Mouse (Mus musculus): Measurements from ENCODE around the gene Nphs1. TPM values are rescaled to one million over a fixed set of nuclear protein-coding genes. Genes with fewer than 3 reads are reported as not detected.
"Not testable (repeated sequence)": the region's sequence is repeated elsewhere in the genome, so short reads cannot be mapped to it uniquely, and the experiment has no call there.

Nphs1 gene
- total RNA-seq, 2 experiments from 2014 or later: 1.8 to 2.2 TPM

- DNase-seq (ENCODE audit: extremely low spot score in 1 of 2, low spot score in 1 of 2): no peak
Observed at GRCm38 (mm10) chr7:30439734-30440133, 18.4 kb upstream of the Nphs1 start.

- peak in 1 of 2 experiments; percentile 77 for DNase-seq (ENCODE audit: extremely low spot score in 1 of 2, low spot score in 1 of 2)
Observed at GRCm38 (mm10) chr7:30440697-30441096, 17.4 kb upstream of the Nphs1 start.

GRCm38 (mm10) chr7:30443696-30444095 is 14.4 kb upstream of the Nphs1 start:
- no peak for DNase-seq (ENCODE audit: extremely low spot score in 1 of 2, low spot score in 1 of 2)

DNA sequence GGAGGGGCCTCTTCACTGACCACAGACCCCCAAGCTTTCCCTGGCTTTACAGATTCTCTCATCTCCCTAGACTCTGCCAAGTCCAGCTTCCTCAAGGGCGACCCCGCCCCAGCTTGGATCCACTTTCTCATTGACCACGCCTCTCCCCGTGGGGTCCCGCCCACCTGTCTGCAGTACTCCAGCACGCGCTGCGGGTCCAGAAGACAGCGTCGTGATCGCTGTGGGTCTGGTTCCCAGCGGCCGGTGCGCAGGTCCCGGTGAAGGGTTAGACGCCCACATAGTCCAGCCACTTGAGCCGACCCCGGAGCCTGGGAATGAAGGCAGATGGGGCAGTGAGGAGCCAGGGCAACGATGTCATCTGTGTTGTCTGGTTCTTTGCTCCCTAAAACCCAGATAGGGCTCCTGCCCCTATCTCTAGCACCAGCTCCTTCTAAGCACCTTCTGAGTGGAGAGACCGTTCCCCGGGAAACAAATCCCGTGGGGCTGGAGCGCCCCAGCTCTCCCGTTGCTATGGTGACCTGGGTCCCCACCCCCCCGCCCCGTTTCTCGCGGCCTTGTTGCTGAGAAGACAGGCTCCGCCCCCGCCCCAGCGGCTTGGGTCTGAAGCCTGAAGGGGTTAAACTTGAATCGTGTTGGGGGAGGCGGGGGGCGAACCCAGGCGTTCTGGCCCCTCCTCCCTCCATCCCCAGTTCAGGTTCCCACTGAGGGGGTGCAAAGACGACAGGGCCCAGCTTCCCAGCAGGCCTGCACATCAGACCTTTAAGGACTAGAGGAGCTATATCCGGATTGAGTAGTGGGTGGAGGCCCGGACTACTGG is 13.8 kb upstream of the Nphs1 start:
- peak in 1 of 2 experiments; percentile 55 for DNase-seq (ENCODE audit: extremely low spot score in 1 of 2, low spot score in 1 of 2)

DNA sequence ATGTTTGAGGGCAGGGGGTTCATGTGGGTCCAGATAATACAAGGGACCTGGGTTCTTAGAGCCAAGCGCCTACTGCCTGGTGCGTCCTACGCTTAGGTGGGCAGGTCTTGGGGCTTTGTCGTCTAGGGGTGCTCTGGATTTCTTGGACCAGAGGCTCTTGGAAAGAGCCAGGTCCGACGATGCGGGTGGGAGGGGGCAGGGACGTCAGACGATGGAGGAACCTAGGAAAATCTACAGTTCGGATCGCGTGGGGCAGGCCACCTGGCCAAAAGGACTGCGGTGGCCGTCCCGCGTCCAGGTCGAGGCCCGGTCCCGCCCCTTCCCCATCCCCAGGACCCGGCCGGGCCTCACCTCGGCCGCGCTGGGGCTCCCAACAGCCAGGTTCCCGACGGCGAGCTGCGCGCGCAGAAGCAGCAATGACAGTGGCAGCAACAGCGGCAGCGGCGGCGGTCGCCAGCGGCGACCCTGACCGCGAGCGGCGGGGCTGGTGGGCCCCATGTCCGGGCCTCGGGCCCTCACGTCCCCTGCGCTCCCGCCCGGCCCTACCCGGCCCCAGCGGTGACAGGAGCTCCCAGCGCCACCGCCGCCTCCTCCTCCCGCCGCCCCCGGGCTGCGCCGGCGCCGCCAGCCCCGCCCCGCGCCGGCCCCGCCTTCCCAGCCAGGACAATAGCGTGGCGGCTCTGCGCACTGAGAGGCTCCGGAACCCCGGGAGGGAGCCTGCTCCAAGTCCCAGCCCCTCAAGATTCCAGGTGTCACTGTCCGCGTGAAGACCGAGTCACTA is 13.0 kb upstream of the Nphs1 start, which contains the start of gene Aplp1:
Gene Aplp1 (minus strand): TSS at position 565 of the 781 bp plus-strand sequence.
- DNase-seq (ENCODE audit: extremely low spot score in 1 of 2, low spot score in 1 of 2): peak; percentile 74 to 77

- DNase-seq (ENCODE audit: extremely low spot score in 1 of 2, low spot score in 1 of 2): no peak
Observed at GRCm38 (mm10) chr7:30450241-30450640, 7.9 kb upstream of the Nphs1 start.

DNA sequence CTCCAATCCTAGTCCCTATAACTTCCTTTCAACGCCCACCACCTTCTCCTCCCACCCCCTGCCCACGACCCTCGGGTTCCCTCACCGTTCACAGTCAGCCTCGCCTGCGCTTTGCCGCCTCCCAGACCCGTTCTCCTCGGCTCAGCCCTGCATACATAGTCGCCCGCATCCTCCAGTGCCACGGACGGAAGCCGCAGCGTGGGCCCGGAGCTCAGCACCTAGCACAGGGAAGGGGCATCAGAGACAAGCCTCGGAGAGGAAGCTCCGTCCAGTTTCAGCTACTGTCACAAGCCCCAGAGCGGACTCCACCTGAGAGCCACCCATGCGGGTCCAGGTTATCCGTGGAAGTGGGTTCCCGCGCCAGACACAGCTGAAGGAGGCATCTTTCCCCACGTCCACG is 4.8 kb upstream of the Nphs1 start:
- no peak for DNase-seq (ENCODE audit: extremely low spot score in 1 of 2, low spot score in 1 of 2)

GRCm38 (mm10) chr7:30453766-30454165 is 4.3 kb upstream of the Nphs1 start:
- no peak for DNase-seq (ENCODE audit: extremely low spot score in 1 of 2, low spot score in 1 of 2)

DNA sequence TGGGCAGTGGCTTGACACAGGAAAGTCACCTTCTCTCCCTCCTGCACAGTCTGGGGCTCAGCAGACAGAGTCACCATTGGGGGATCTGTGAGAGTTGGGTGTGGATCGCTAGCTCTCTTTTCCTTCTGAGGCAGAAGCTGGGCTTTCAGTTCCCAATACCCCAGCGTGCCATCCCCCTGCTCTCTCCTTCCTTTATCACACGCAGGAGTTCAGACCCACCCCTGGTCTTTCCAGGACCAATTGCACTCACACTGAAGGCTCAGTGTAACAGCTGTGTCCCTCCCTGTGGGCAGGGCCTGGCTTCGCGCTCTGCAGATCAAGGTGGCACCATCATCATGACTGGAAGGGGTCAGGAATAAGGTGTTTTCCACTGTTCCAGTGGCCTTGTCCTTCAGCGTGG is 3.9 kb upstream of the Nphs1 start:
- DNase-seq (ENCODE audit: extremely low spot score in 1 of 2, low spot score in 1 of 2): no peak

- DNase-seq (ENCODE audit: extremely low spot score in 1 of 2, low spot score in 1 of 2): no peak
Observed at GRCm38 (mm10) chr7:30456487-30456886, 1.6 kb upstream of the Nphs1 start.

GRCm38 (mm10) chr7:30456911-30457628 is 1.0 kb upstream of the Nphs1 start:
- no peak for DNase-seq (ENCODE audit: extremely low spot score in 1 of 2, low spot score in 1 of 2)

- no peak for DNase-seq (ENCODE audit: extremely low spot score in 1 of 2, low spot score in 1 of 2)
Observed at GRCm38 (mm10) chr7:30459484-30459883, 1.4 kb downstream of the Nphs1 start.

DNA sequence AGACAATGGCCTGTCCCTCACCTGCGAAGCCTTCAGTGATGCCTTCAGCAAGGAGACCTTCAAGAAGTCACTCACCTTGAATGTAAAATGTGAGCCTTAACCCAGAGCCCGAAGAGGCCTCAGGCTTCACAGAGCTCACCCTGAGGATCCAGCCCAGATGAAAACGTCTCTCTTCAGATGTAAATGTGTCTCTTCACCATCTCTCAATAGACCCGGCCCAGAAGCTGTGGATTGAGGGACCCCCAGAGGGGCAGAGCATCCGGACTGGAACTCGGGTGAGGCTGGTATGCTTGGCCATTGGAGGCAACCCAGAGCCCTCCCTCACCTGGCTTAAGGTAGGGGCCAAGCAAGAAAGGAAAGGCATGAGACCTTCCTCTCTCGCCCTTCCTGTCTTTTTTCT is 5.5 kb downstream of the Nphs1 start:
- DNase-seq (ENCODE audit: extremely low spot score in 1 of 2, low spot score in 1 of 2): no peak

- no peak for DNase-seq (ENCODE audit: extremely low spot score in 1 of 2, low spot score in 1 of 2)
Observed at GRCm38 (mm10) chr7:30463996-30464395, 5.9 kb downstream of the Nphs1 start.

GRCm38 (mm10) chr7:30464816-30465300 is 6.7 kb downstream of the Nphs1 start:
- no peak for DNase-seq (ENCODE audit: extremely low spot score in 1 of 2, low spot score in 1 of 2)

- DNase-seq (ENCODE audit: extremely low spot score in 1 of 2, low spot score in 1 of 2): peak in 1 of 2 experiments; percentile 53
Observed at GRCm38 (mm10) chr7:30472411-30472810, 14.3 kb downstream of the Nphs1 start.

DNA sequence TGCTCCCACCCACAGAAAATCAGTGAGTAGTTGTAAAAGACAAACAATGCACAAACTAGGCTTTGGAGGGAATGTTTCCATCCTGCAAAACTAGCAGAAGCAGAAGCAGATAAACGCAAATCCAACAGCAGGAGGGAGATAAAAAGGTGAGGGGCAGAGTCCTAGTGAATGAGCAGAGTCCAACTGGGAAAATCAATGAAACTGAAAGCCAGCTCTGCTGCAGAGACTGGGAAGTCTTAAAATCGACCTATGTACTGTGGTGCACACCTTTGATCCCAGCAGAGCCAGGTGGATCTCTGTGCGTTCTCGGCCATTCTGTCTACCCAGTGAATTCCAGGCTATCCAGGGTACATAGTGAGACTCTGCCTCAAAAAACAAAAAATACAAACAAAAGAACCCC is 16.9 kb downstream of the Nphs1 start:
- no peak for DNase-seq (ENCODE audit: extremely low spot score in 1 of 2, low spot score in 1 of 2)

DNA sequence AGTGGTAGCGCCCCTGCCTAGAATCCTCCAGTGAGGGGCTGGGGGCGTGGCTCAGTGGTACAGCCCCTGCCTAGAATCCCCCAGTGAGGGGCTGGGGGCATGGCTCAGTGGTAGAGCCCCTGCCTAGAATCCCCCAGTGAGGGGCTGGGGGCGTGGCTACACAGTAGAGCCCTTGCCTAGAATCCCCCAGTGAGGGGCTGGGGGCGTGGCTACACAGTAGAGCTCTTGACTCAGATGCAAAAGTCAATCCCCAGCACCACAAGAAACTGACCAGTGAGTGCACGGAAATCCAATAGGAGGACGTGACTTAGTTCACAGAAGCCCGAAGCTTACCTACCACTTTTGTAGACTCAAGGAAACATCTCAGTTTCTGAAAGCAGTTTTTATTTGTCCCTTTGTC is 18.0 kb downstream of the Nphs1 start:
- not testable (repeated sequence) for DNase-seq (ENCODE audit: extremely low spot score in 1 of 2, low spot score in 1 of 2)

GRCm38 (mm10) chr7:30477415-30478381 is 19.6 kb downstream of the Nphs1 start:
- peak in 1 of 2 experiments; percentile 36 for DNase-seq (ENCODE audit: extremely low spot score in 1 of 2, low spot score in 1 of 2)

GRCm38 (mm10) chr7:30484250-30484649 is 26.1 kb downstream of the Nphs1 start:
- DNase-seq (ENCODE audit: extremely low spot score in 1 of 2, low spot score in 1 of 2): no peak
